Mouse (Mus musculus) megakaryocyte progenitor cell, adult 5-6 weeks (primary cell): ENCODE results near the gene Nkx3-2. TPM values are rescaled to one million over a fixed set of nuclear protein-coding genes. Genes with fewer than 3 reads are reported as not detected.

Experiments
- ATAC-seq: replicated peaks from 2 replicates; pipeline ENCODE4 v1.8.0; 2016; ENCODE audit warnings: mild to moderate bottlenecking, moderate TSS enrichment, inconsistent platforms; ENCODE audit not compliant: poor library complexity
- total RNA-seq, 2 experiments: library from RNA; stranded (forward) in 1 of 2; stranded (reverse) in 1 of 2; fragments of 157-497, 149-512 nt in 1 of 2; fragments of 200-1000 nt in 1 of 2; gene quantifications; 2 replicates each; pipeline versions ENCODE4 v1.2.3 to v1.2.4; 2015 to 2017

The Nkx3-2 gene
- total RNA-seq (2015) (not detected in 2 replicates), total RNA-seq (2017) (not detected in 2 replicates)

GRCm38 (mm10) chr5:41763731-41764721 lies at the start of gene Nkx3-2:
TSS of gene Nkx3-2 (minus strand) at chr5:41764501.
- no peak for ATAC-seq

GRCm38 (mm10) chr5:41812516-41812915 lies 48.2 kb upstream of the Nkx3-2 start:
- no peak for ATAC-seq

- peak; percentile 55 for ATAC-seq
Measured at GRCm38 (mm10) chr5:41811279-41811678, 47.0 kb upstream of the Nkx3-2 start.

GRCm38 (mm10) chr5:41807383-41807782 lies 43.1 kb upstream of the Nkx3-2 start:
- ATAC-seq: no peak

- peak; percentile 94 for ATAC-seq
Measured at GRCm38 (mm10) chr5:41806176-41806575, 41.9 kb upstream of the Nkx3-2 start.

GRCm38 (mm10) chr5:41805085-41805484 lies 40.8 kb upstream of the Nkx3-2 start:
- ATAC-seq: no peak

- peak; percentile 50 for ATAC-seq
Measured at GRCm38 (mm10) chr5:41804643-41805042, 40.3 kb upstream of the Nkx3-2 start.

GRCm38 (mm10) chr5:41801622-41802021 lies 37.3 kb upstream of the Nkx3-2 start:
- no peak for ATAC-seq

GRCm38 (mm10) chr5:41794434-41794833 lies 30.1 kb upstream of the Nkx3-2 start:
- no peak for ATAC-seq

GRCm38 (mm10) chr5:41790517-41790916 lies 26.2 kb upstream of the Nkx3-2 start:
- no peak for ATAC-seq

- no peak for ATAC-seq
Measured at GRCm38 (mm10) chr5:41788877-41789276, 24.6 kb upstream of the Nkx3-2 start.

- ATAC-seq: no peak
Measured at GRCm38 (mm10) chr5:41781890-41782289, 17.6 kb upstream of the Nkx3-2 start.

- no peak for ATAC-seq
Measured at GRCm38 (mm10) chr5:41780026-41780425, 15.7 kb upstream of the Nkx3-2 start.

GRCm38 (mm10) chr5:41775728-41776127 lies 11.4 kb upstream of the Nkx3-2 start:
- no peak for ATAC-seq

GRCm38 (mm10) chr5:41775273-41775672 lies 11.0 kb upstream of the Nkx3-2 start:
- no peak for ATAC-seq

- peak; percentile 95 for ATAC-seq
Measured at GRCm38 (mm10) chr5:41768382-41769040, 4.2 kb upstream of the Nkx3-2 start.

- ATAC-seq: peak; percentile 30
Measured at GRCm38 (mm10) chr5:41767296-41768200, 3.2 kb upstream of the Nkx3-2 start.

GRCm38 (mm10) chr5:41766406-41767010 lies 2.2 kb upstream of the Nkx3-2 start:
- no peak for ATAC-seq

GRCm38 (mm10) chr5:41765626-41766405 lies 1.5 kb upstream of the Nkx3-2 start:
- no peak for ATAC-seq
